Mouse (Mus musculus): ENCODE measurements around the gene Tom1l2.

Tom1l2 gene

GRCm38 (mm10) chr11:60224676-60225075 is 128.0 kb downstream of the Tom1l2 start:
- peak; percentile 58 for DNase-seq

DNA sequence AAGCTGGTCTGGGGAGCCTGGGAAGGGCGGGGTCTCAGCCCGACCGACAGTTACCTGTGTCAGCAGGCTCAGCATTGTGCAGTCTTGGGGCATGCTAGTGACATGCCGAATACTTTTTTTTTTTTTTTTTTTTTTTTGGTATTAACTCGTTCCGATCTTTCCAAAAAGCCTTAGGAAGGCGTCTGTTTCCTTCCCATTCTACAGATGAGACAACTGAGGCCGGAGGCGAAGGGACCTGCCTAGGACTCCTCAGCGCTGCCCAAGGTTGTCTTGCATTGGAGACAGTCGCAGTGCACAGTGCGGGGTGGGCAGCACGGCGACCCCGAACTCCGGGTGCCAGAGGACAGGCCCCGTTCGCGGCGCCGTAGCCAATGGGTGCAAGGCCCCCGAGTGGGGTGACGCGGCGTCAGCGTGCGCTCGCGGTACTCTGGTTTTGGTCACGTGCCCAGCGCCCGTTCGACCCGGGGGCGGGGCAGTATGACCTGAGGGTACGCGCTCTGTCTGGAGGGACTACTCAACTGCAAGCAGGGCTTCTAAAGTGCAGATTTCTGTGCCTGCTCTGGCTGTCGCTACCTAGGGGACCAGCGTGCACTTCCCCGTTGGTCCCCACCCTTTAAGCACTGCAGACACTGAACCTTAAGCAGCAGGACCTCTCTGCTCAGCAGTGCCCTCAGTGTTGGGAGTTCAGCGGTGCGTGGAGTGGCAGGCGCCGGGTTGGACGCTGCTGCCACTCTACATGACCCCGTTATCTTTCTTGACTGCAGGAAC is 130.1 kb downstream of the Tom1l2 start, which contains the start of gene Srebf1:
Srebf1 (minus strand) TSS at position 113 of the 768 bp plus-strand sequence.
- peak; percentile 93 for DNase-seq

GRCm38 (mm10) chr11:60222085-60222468 is 130.6 kb downstream of the Tom1l2 start:
- DNase-seq: no peak

GRCm38 (mm10) chr11:60221425-60221824 is 131.3 kb downstream of the Tom1l2 start:
- DNase-seq: no peak

DNA sequence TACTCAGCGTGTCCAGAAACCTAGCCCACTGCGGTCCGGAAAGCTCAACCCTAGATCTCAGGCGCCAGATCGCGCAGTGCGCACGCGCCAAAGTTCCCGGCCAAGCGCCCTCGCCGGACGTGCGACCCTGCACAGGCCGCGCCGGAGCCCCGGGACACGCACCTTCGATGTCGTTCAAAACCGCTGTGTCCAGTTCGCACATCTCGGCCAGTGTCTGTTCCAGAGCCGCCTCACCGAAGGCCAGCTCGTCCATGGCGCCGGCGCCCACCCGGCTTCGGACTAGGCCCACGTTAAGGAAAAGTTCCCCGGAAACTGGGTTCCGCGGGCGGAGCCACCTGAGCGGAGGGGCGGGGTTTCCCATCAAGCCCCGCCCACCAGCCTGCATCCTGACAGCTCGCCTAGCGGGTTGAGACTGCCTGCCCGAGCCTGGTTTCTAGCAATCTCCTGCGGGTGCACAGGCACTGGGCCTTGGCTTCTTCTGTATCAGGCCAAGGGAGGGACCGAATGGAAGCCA is 132.4 kb downstream of the Tom1l2 start:
- peak; percentile 94 for DNase-seq

- peak; percentile 63 for DNase-seq
These were observed 133.1 kb downstream of the Tom1l2 start for GRCm38 (mm10) chr11:60219609-60220008.

- no peak for DNase-seq
These were observed 135.2 kb downstream of the Tom1l2 start for GRCm38 (mm10) chr11:60217467-60217866.

- DNase-seq: no peak
These were observed 136.0 kb downstream of the Tom1l2 start for GRCm38 (mm10) chr11:60216671-60217070.

DNA sequence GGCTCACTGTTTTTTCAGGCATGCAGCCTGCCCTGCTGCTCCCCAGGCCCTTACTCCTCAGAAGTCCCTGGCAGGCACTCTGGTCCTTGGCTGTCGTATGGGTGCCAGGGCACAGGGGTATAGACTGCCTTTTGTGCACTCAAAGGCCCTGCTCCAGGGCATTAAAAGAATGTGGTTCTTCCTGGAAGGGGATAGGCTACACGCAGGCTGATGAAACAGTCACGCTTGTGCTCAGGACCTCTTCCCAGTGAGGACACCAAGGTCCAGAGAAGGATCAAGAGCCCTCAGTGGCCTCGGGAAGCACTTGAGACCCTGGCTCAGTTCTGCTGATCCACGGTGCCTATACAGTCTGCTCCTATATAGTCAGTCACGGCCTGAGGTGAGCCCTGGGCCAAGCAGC is 139.4 kb downstream of the Tom1l2 start:
- no peak for DNase-seq

DNA sequence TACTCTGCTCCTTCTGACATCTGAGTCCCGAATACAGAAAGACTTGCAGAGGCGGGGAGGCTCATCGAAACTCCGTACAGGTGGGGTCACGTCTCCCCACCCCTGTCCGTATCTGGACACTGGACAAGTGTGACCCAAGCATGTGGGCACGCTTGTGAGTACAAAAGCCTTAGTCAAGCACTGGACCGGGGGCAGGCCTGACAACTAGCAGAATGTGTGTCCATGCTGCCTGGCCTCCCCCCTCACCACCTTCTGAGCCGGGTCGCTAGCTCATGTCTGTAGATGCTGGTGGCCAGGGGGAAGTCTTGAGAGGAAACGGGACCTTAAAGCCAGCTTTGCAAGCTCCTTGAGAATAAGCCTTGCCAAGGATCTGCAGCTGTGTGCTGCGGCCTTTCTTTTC is 140.9 kb downstream of the Tom1l2 start:
- no peak for DNase-seq

DNA sequence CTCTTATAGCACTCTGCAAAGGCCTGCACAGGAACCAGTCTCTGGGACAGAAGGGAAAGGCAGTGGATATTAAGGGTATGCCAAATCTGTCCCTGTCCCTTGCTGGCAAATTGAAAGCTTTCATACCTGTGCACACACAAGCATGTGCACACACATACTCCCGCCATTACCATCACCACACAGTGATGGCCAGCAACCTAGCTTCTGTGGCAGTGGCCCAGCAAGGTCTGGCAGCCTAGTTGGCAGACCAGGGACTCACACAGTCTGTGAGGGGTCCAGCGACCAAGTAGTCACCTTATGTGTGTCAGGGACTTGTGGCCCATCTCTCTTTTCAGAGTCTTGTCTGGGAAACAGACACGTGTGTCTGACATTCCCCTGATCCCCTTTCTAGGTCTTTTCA is 141.6 kb downstream of the Tom1l2 start:
- DNase-seq: no peak

DNA sequence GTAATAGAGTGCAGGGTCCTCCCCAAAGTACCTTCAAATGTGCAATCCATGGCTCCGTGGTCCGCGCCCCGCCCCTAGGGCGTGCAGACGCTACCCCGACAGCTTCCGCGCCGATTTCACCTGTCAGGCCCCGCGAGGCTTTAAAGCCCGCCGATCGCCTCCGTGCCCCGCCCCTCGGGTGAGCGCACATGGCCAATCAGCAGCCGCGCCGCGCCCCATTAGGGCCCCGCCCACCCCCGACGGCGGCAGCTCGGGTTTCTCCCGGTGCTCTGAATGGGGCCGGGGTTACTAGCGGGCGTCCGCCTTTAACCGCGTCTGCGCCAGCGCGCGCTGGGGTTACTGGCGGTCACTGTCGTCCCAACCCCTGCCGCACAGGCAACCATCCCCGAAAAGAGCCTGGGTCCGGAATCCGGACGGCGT is 142.4 kb downstream of the Tom1l2 start:
- DNase-seq: peak; percentile 98

GRCm38 (mm10) chr11:60209933-60210249 is 142.8 kb downstream of the Tom1l2 start:
- DNase-seq: no peak

DNA sequence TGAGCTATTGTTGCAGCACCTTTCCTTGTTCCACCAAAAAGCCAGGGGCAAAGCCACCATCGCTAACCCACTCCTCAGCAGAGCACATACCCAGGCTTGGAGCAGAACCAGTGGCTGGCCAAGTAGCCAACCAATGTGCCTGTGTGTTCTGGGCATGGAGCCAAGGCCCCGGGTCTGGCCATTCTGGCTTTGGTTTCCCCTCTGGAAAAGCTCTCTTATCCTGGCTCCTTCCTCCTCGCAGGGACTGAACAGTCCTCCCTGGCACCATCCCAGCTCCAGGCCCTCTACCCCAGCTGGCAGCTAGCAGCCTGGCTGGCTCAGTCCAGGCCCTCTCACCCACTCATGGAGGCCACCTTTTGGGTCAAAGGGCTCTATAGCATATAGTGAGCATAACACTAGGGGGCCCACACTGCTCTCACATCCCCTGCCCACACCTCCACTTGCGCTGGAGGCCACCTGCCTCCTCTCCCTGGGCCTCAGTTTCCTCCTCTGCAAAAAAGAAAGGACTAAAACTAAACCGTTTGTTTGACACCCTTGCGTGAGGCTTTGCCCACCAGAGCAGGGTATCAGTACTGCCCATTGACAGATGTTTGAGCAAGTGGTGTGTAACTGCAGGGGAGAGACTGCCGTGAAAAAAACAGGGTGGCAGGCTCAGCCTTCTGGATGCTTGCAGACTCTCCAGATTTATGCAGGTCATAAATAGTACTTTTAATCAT is 143.3 kb downstream of the Tom1l2 start:
- peak; percentile 83 for DNase-seq

- no peak for DNase-seq
These were observed 144.0 kb downstream of the Tom1l2 start for GRCm38 (mm10) chr11:60208712-60209111.

- no peak for DNase-seq
These were observed 144.5 kb downstream of the Tom1l2 start for GRCm38 (mm10) chr11:60208201-60208600.

- DNase-seq: peak; percentile 55
These were observed 146.5 kb downstream of the Tom1l2 start for GRCm38 (mm10) chr11:60206207-60206606.

DNA sequence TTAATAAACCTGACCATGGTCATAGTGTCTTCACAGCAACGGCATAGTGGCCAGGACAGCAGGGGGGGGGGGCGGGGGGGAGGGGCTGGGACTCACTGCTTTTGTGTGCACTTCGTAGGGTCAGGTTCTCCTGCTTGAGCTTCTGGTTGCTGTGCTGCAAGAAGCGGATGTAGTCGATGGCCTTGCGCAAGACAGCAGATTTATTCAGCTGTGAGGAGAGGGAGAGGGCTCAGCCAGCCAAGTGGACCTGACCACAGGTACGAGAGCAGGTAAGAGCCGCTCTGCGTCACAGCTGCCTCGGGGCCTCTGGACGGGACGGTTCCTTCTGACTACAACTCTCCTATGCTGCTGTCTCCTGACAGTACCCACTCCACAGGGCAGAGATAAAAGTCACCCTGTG is 147.7 kb downstream of the Tom1l2 start:
- peak; percentile 68 for DNase-seq

GRCm38 (mm10) chr11:60202710-60203638 is 149.7 kb downstream of the Tom1l2 start:
- no peak for DNase-seq

GRCm38 (mm10) chr11:60200384-60200783 is 152.3 kb downstream of the Tom1l2 start:
- DNase-seq: no peak

DNA sequence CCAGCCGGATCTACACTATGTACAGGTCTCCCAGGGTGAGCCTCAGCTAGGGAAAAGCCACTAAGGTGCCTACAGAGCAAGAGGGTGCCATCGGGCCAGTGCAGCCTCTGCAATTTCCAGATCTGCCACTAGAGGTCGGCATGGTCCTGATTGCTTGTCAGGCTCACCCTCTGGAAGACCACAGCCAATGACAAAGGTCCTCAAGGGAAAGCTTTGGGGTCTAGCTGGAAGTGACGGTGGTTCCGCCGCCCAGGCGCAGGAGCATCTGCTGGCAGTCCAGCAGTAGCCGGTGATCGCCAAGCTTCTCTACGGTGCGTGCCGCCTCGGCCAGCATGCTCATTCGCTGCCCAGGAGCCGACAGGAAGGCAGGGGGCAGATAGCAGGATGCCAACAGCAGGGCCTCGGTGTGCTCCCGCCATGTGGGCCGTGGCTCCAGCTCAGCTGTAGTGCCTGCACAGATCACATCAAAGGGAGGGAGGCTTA is 153.0 kb downstream of the Tom1l2 start:
- DNase-seq: peak; percentile 94

- no peak for DNase-seq
These were observed 154.1 kb downstream of the Tom1l2 start for GRCm38 (mm10) chr11:60198651-60199050.

All from lung, postnatal 10 days (tissue).